Mouse (Mus musculus) midbrain, embryonic 15.5 days (tissue): ENCODE data around the gene Cop1. TPM values are rescaled to one million over a fixed set of nuclear protein-coding genes. Genes with fewer than 3 reads are reported as not detected.
"Not testable (repeated sequence)": the region's sequence is repeated elsewhere in the genome, so short reads cannot be mapped to it uniquely, and the experiment has no call there.

Experiments
- ATAC-seq: fragments of 200-750 bp; cut with Nextera tagmentation; replicated peaks from 2 replicates; pipeline ENCODE4 v1.8.0; 2017; ENCODE audit warnings: moderate TSS enrichment
- H3K27ac ChIP-seq: fragments of 300-500 bp; sonication (generic); 2 replicates; pipeline ENCODE4 v1.5.1; 2015; ENCODE audit warnings: mild to moderate bottlenecking, inconsistent platforms
- H3K27me3 ChIP-seq: fragments of 300-500 bp; sonication (generic); replicated peaks from 2 replicates; pipeline ENCODE4 v1.6.1; 2015; ENCODE audit warnings: inconsistent platforms
- H3K36me3 ChIP-seq: fragments of 300-500 bp; sonication (generic); replicated peaks from 2 replicates; pipeline ENCODE4 v1.6.1; 2015; ENCODE audit warnings: inconsistent platforms
- H3K4me1 ChIP-seq: fragments of 300-500 bp; sonication (generic); 2 replicates; pipeline ENCODE4 v1.6.1; 2015; ENCODE audit warnings: inconsistent platforms
- H3K4me2 ChIP-seq: fragments of 300-500 bp; sonication (generic); 2 replicates; pipeline ENCODE4 v1.6.1; 2015; ENCODE audit warnings: inconsistent platforms, mild to moderate bottlenecking, moderate library complexity
- H3K4me3 ChIP-seq: fragments of 300-500 bp; sonication (generic); 2 replicates; pipeline ENCODE4 v1.5.1; 2015; ENCODE audit warnings: mild to moderate bottlenecking, inconsistent platforms
- H3K9ac ChIP-seq: fragments of 300-500 bp; sonication (generic); 2 replicates; pipeline ENCODE4 v1.6.1; 2015; ENCODE audit warnings: mild to moderate bottlenecking, inconsistent platforms
- H3K9me3 ChIP-seq: fragments of 300-500 bp; sonication (generic); 2 replicates; pipeline ENCODE4 v1.6.1; 2016; ENCODE audit warnings: inconsistent platforms
- WGBS: fragments of 180-500 bp; shearing (Covaris S2); methylation state at CpG from one replicate; pipeline ENCODE4 v1.1.7; 2015; ENCODE audit warnings: mixed read lengths; 5-methylcytosine and 5-hydroxymethylcytosine counted together
- polyA plus RNA-seq: library from polyadenylated mRNA; unstranded; fragments of >200 nt; fragmentation: Nextera tagmentation; extraction: Ambion mirVana; gene quantifications from 2 replicates; pipeline ENCODE4 v1.2.1, GENCODE M21; 2015

The Cop1 gene
- polyA plus RNA-seq: 91.5 and 99.8 TPM in 2 replicates

DNA sequence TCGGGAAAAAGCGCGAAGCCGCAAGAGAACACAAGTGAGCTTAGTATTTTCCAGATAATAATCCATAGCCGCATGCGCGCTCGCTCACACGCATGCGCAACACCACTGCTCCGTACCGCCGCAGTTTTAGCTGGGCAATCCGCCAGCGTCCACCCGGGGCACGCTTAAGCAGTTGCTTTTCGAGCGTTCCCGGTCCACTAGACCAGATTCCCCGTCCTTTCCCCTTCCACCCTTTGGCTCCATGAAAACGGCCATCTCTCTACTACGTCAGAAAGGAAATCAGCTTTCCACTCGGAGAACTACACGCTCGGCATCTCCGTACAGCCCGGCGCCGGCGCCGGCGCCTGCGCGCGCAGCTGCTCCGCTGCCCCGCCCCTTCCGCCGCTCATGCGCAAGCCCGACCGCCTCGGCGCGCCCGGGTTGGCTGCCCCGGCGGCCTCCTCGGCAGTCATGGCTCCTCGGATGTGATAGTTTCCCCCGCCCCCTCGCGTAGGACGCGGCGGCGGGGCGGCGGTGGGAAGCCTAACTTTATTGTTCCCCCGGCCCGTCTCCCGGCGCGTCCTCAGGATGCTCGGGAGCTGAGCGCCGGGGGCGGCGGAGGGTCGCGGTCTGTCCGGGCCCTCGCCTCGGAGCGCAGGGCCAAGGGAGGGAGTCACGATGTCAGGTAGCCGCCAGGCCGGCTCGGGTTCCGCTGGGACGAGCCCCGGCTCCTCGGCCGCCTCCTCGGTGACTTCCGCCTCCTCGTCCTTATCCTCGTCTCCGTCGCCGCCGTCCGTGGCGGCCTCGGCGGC lies at the start of gene Cop1:
Cop1 (plus strand) TSS at position 540 of the 791 bp plus-strand sequence.
- under 1% methylated on average over 70 of the region's 97 CpGs for WGBS

DNA sequence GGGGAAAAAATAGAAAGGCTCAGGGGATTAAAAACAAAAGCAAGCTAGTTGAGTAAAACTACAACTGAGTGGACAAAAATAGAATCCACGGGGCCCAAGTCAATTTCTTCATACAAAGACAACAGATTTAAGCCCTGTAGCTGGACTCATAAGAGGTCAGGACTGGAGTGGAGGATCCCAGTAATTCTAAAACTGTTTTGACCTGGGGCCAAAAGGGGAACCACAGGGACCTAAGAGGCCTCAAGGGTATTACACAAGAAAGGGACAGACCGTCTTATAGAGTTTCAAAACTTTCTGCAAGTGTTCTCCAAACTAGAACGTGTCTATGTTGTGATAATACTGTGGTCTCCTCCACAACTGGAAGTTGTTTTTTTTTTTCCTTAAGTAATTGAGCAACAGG lies 45.4 kb upstream of the Cop1 start:
- Histone ChIP-seq H3K9ac (no peak overlapping the region), H3K36me3 (no peaks in the 10 kb centered on the region), H3K9me3 (no peaks in the 10 kb centered on the region), H3K4me2 (no peak overlapping the region), H3K4me1 (no peaks in the 10 kb centered on the region), H3K4me3 (no peak overlapping the region), H3K27ac (no peak overlapping the region), H3K27me3 (no peaks in the 10 kb centered on the region)
- 44% methylated on average over 3 of the region's 3 CpGs for WGBS
- no peak for ATAC-seq

More for the DNA sequence above, at the start of gene Cop1:
- H3K27me3 ChIP-seq, H3K9me3 ChIP-seq, H3K36me3 ChIP-seq: not testable (repeated sequence)
- ATAC-seq: peak; percentile 98
- Histone ChIP-seq H3K4me2 (peak within 1 kb of the TSS; percentile 73), H3K27ac (peak within 1 kb of the TSS; percentile 95), H3K4me3 (peak within 1 kb of the TSS; percentile 84), H3K4me1 (peaks cover 28% of the 10 kb centered on the region), H3K9ac (peak within 1 kb of the TSS; percentile 81)

DNA sequence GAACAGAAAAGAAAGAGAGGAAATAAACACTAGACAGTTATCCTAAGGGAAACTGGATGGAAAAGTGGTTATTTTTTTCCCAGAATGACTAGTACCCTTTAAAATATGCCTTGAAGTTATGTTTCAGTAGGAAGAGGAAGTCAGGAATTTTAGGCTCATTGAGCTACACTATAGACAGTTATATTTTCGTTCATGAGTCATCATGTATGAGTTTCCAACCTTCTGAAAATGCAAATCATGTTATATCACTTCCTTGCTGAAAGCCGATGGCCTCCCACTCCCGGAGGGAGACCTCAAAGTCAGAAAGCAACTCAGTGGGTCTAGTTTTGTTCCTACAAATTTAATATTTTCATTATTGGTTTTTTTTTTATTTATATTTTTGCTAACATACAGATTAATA lies 33.5 kb upstream of the Cop1 start:
- no peak for ATAC-seq
- no peaks in the 10 kb centered on the region for H3K9me3 ChIP-seq
- no peaks in the 10 kb centered on the region for H3K4me1 ChIP-seq
- no peak overlapping the region for H3K4me3 ChIP-seq
- no peak overlapping the region for H3K9ac ChIP-seq
- no peaks in the 10 kb centered on the region for H3K36me3 ChIP-seq
- no peak overlapping the region for H3K4me2 ChIP-seq
- no peaks in the 10 kb centered on the region for H3K27me3 ChIP-seq
- WGBS: 69% methylated on average over 3 of the region's 3 CpGs
- H3K27ac ChIP-seq: no peak overlapping the region

DNA sequence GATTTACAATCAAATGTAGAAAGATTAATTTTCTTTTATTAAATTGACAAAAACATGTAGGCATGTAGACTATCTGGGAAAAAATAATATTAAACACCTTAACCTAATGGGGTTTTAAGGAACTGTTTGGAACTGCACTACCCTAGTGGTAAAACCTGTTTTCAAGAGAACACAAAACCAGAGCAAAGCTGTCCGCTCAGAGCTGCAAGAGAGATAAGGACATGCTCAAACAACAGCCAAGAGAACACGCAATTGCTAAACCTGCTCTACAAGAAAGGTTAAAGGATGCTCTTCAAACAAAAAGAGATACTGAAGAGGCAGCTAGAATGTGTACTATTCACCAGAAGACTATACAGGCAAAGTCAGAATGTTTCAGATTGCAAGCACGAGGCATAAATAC lies 32.5 kb upstream of the Cop1 start:
- H3K4me1 ChIP-seq: no peaks in the 10 kb centered on the region
- H3K9me3 ChIP-seq: no peaks in the 10 kb centered on the region
- ATAC-seq: no peak
- H3K27ac ChIP-seq: no peak overlapping the region
- no peaks in the 10 kb centered on the region for H3K27me3 ChIP-seq
- no peaks in the 10 kb centered on the region for H3K36me3 ChIP-seq
- no peak overlapping the region for H3K9ac ChIP-seq
- H3K4me2 ChIP-seq: no peak overlapping the region
- 86% methylated on average over 3 of the region's 3 CpGs for WGBS
- no peak overlapping the region for H3K4me3 ChIP-seq

DNA sequence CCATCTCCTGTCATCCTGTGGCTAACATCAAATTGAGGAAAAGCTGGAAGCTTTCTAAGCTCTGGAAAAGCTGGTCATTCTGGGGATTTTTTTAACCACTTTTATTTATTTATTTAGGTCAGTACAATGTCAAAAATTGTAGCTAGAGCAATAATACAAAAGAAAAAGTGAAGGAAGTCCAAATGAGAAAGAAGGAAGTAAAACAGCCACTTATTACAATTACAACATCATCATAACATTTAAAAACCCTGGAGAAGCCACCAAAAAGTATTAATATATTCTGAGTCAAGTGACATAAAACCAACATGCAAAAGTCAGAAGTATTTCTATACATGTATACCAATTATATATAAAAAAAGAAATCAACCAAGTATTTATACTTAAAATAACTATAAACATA lies 30.9 kb upstream of the Cop1 start:
- H3K4me2 ChIP-seq: no peak overlapping the region
- H3K4me3 ChIP-seq: no peak overlapping the region
- no peak overlapping the region for H3K9ac ChIP-seq
- H3K4me1 ChIP-seq: no peaks in the 10 kb centered on the region
- H3K27me3 ChIP-seq: no peaks in the 10 kb centered on the region
- ATAC-seq: no peak
- H3K9me3 ChIP-seq: no peaks in the 10 kb centered on the region
- no peak overlapping the region for H3K27ac ChIP-seq
- H3K36me3 ChIP-seq: no peaks in the 10 kb centered on the region

DNA sequence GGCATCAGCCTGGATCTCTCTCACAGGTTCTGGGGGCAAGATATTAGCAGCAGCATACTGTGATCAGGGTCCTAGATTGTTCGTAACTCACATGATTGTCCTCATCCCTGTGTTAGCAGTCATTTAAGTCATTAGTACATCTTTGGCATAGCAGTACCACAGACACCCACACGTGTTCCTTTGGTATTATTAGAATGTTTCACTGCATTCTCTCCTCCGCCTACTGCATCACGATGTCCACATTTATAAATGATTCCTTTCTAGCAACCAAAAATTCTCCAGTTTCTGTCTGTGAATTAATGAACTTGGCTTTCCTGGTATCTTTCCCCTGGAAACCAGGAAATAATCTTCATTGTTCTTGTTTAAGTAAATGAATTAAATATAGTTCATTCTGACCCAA lies 20.4 kb upstream of the Cop1 start:
- Histone ChIP-seq H3K4me2 (no peak overlapping the region), H3K36me3 (no peaks in the 10 kb centered on the region), H3K9me3 (no peaks in the 10 kb centered on the region), H3K4me3 (no peak overlapping the region), H3K9ac (no peak overlapping the region), H3K27me3 (no peaks in the 10 kb centered on the region), H3K4me1 (no peaks in the 10 kb centered on the region), H3K27ac (no peak overlapping the region)
- no peak for ATAC-seq
- 87% methylated on average over 4 of the region's 4 CpGs for WGBS

DNA sequence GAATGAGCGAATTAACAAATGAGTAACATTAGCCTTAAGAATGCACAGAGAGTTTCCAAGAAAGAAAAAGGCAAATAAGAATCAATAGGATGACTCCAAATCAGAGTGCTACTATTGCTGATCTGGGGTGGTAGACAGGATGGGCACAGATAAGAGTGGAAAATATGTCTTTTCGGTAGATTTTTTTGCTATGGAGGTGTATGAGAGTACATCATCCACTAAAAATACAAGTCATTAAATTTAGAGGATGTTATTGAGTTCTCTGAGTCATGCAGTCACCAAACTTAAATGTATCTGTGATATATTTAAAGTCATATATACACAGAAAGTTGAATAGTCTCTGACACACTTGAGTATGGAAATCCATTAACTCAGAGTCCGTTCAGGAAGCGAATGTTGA lies 14.7 kb upstream of the Cop1 start:
- no peak overlapping the region for H3K4me3 ChIP-seq
- no peak for ATAC-seq
- no peak overlapping the region for H3K4me2 ChIP-seq
- no peak overlapping the region for H3K9ac ChIP-seq
- no peaks in the 10 kb centered on the region for H3K27me3 ChIP-seq
- H3K27ac ChIP-seq: no peak overlapping the region
- 95% methylated on average over 4 of the region's 4 CpGs for WGBS
- no peaks in the 10 kb centered on the region for H3K9me3 ChIP-seq
- no peaks in the 10 kb centered on the region for H3K4me1 ChIP-seq
- no peaks in the 10 kb centered on the region for H3K36me3 ChIP-seq

DNA sequence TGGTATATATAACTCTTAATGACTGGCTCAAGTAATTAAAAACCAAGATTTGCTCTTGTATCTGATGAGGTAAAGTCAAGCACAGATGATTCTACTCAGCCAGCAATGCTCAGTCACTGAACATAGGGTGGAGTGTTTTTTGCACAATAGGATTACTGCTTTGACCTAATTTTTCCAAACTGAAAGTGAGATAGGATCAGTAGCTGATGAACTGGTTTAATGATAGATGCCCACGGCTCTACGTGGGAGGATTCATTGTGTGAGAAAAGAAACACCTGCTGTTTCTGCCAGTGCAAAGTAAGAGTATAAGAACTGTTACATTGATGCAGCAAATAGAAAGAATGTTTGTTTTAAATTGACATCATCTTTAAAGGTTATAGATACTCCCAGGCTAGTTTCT lies 10.1 kb upstream of the Cop1 start:
- Histone ChIP-seq H3K27me3 (no peaks in the 10 kb centered on the region), H3K4me3 (no peak overlapping the region), H3K4me2 (no peak overlapping the region), H3K4me1 (no peaks in the 10 kb centered on the region), H3K9ac (no peak overlapping the region), H3K27ac (no peak overlapping the region), H3K36me3 (no peaks in the 10 kb centered on the region), H3K9me3 (no peaks in the 10 kb centered on the region)
- ATAC-seq: no peak
- WGBS: 73% methylated on average over 2 of the region's 2 CpGs

DNA sequence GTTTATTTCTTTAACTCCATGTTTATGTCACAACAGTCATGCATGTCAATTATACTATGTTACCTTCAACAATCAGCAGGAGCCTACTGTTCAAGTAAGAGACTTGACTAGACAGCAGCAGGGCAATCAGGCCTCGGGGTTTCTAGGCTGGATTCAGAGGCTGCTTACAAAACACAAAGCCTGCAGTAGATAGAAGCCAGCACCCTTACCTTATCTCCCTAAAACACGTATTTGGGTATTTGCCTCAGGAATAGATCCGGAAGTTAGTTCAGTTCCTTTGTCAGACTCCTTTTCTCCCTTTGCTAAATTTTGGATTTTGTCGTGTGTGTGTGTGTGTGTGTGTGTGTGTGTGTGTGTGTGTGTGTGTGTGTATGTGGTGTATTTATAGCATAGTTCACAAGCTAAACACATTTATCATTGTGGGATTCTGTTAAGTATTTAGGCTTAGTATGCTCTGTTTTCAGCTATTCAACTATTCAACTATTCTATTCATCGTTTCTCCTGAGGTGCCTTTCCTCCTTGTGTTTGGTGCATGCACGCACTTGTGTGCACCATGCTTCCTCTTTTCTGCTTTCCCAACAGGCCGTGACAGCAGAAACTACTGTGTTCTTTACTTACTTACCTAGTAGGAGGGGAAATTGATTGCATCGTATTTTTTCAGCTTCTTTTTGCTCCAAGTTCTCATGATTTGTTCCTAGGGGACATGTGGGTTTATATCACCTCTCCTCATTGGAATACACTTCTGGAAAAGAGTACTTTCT lies 6.9 kb upstream of the Cop1 start:
- Histone ChIP-seq H3K27ac (no peak overlapping the region), H3K4me1 (no peaks in the 10 kb centered on the region), H3K27me3 (no peaks in the 10 kb centered on the region), H3K4me3 (no peak overlapping the region), H3K9me3 (no peaks in the 10 kb centered on the region), H3K36me3 (no peaks in the 10 kb centered on the region), H3K4me2 (no peak overlapping the region), H3K9ac (no peak overlapping the region)
- no peak for ATAC-seq
- WGBS: 79% methylated on average over 7 of the region's 8 CpGs

DNA sequence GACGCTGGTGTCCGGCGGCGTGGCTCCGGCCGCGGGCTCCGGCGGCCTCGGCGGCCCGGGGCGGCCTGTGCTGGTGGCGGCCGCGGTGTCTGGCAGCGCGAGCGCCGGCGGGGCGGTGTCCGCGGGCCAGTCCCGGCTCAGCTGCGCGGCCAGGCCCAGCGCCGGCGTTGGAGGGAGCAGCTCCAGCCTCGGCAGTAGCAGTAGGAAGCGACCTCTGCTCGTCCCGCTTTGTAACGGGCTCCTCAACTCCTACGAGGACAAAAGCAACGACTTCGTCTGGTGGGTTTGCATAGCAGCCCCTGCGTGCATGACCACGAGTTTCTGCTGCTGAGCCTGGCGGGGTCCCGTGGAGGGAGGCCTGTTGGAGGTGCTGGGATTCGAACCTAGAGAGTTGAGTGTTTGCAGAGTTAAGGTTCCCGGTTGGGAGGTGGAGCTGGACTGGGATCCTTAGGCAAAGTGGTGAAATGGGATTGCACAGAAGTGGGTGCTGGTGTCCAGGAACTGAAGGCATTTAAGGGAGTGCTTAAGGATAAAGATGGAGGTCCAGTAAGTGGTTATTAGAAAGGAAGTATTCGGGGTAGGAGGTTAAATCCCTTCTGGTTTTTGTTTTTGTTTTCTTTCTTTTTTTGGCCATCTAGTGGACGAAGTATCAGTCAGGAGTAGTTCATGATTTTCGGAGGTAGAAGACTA lies 597 bp downstream of the Cop1 start:
- WGBS: under 1% methylated on average over 29 of the region's 47 CpGs
- Histone ChIP-seq H3K9ac (peak overlapping the region; percentile 81), H3K27ac (peak overlapping the region; percentile 95), H3K4me3 (peak overlapping the region; percentile 84), H3K4me2 (peak overlapping the region; percentile 73), H3K4me1 (peaks cover 28% of the 10 kb centered on the region)
- H3K27me3 ChIP-seq, H3K36me3 ChIP-seq, H3K9me3 ChIP-seq: not testable (repeated sequence)
- ATAC-seq: peak; percentile 70

DNA sequence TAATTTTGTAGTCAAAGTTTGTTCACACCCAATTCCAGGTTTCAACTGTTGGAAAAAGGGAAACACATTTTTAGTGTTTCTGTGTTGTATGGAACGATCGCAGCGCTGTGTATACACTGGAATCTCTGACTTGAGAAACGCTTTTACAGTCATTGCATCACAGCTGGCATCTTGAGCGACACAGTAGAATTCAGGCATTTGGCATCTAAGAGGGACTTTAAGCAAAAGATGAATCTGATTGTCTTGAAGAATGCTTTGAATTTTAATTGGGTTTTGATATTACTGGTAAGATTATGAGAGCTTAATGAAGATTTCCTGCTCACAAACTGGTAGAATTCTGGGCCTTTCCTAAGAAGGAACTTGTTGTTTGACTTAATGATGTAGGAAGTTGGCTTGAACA lies 1.3 kb downstream of the Cop1 start:
- no peaks in the 10 kb centered on the region for H3K9me3 ChIP-seq
- H3K27me3 ChIP-seq: no peaks in the 10 kb centered on the region
- no peak for ATAC-seq
- peak overlapping the region; percentile 81; the same call in 1 of the 2 replicates for H3K9ac ChIP-seq
- peak overlapping the region; percentile 73 for H3K4me2 ChIP-seq
- peaks cover 33% of the 10 kb centered on the region for H3K4me1 ChIP-seq
- no peak overlapping the region for H3K27ac ChIP-seq
- H3K36me3 ChIP-seq: no peaks in the 10 kb centered on the region
- 34% methylated on average over 5 of the region's 5 CpGs for WGBS
- H3K4me3 ChIP-seq: peak overlapping the region; percentile 84

DNA sequence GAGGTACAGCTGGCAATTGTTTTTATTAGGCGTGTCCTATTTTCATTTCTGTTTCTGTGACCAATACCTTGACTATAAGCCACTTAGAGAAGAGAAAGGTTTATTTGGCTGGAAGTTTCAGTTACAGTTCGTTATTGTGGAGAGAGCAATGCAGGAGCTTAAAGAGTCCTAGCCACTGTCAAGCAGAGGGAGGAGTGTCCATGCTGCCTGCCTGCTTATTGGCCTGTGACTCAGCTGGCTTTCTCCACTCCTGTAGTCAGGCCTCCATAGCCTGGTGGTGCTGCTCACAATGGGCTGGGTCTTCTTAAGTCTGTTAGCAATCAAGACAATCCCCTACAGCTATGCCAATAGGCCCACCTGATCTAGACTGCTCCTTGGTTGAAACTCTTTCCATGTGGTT lies 2.4 kb downstream of the Cop1 start:
- Histone ChIP-seq H3K27me3 (no peaks in the 10 kb centered on the region), H3K4me1 (peaks cover 34% of the 10 kb centered on the region), H3K36me3 (no peaks in the 10 kb centered on the region), H3K27ac (no peak overlapping the region), H3K4me3 (no peak overlapping the region), H3K9ac (no peak overlapping the region), H3K4me2 (peak overlapping the region; percentile 21; the same call in 1 of the 2 replicates), H3K9me3 (no peaks in the 10 kb centered on the region)
- no peak for ATAC-seq
- WGBS: 77% methylated on average over 2 of the region's 2 CpGs
